Mouse (Mus musculus) intestine, postnatal 0 days (tissue): Measurements from ENCODE around the gene Fosl1. TPM values are rescaled to one million over a fixed set of nuclear protein-coding genes. Genes with fewer than 3 reads are reported as not detected.

ENCODE experiments used
- ATAC-seq: fragments of 200-750 bp; cut with Nextera tagmentation; 2 replicates; pipeline ENCODE4 v1.8.0; 2017; ENCODE audit warnings: mild to moderate bottlenecking, moderate TSS enrichment, moderate library complexity
- H3K27ac ChIP-seq: fragments of 300-500 bp; sonication (generic); 2 replicates; pipeline ENCODE4 v1.5.1; 2014; ENCODE audit warnings: mild to moderate bottlenecking, low read depth, low read length, moderate library complexity
- H3K27me3 ChIP-seq: fragments of 300-500 bp; sonication (generic); replicated peaks from 2 replicates; pipeline ENCODE4 v1.6.1; 2014; ENCODE audit warnings: low read length, mixed read lengths; ENCODE audit not compliant: control insufficient read depth, insufficient read depth
- H3K36me3 ChIP-seq: fragments of 300-500 bp; sonication (generic); 2 replicates; pipeline ENCODE4 v1.6.1; 2014; ENCODE audit warnings: mild to moderate bottlenecking, moderate library complexity; ENCODE audit not compliant: control insufficient read depth, insufficient read depth
- H3K4me1 ChIP-seq: fragments of 300-500 bp; sonication (generic); replicated peaks from 2 replicates; pipeline ENCODE4 v1.6.1; 2014; ENCODE audit warnings: antibody characterized with exemption, low read length, mixed read lengths; ENCODE audit not compliant: control insufficient read depth, insufficient read depth
- H3K4me2 ChIP-seq: fragments of 300-500 bp; sonication (generic); replicated peaks from 2 replicates; pipeline ENCODE4 v1.6.1; 2014; ENCODE audit warnings: low read depth, mild to moderate bottlenecking, moderate library complexity
- H3K4me3 ChIP-seq: fragments of 300-500 bp; sonication (generic); 2 replicates; pipeline ENCODE4 v1.5.1; 2014; ENCODE audit warnings: low read depth, low read length
- H3K9ac ChIP-seq: fragments of 300-500 bp; sonication (generic); 2 replicates; pipeline ENCODE4 v1.6.1; 2014; ENCODE audit warnings: mild to moderate bottlenecking, low read depth, low read length
- H3K9me3 ChIP-seq: fragments of 300-500 bp; sonication (generic); 2 replicates; pipeline ENCODE4 v1.6.1; 2016; ENCODE audit warnings: mixed run types; ENCODE audit not compliant: control insufficient read depth
- CTCF ChIP-seq: sonication (generic); IDR thresholded peaks from 2 replicates; pipeline ENCODE4 v1.5.1; 2016; ENCODE audit warnings: low read depth, mild to moderate bottlenecking, control low read depth, antibody characterized with exemption, moderate library complexity
- WGBS: fragments of 180-500 bp; shearing (Covaris S2); extraction: QIAGEN DNeasy Blood & Tissue Kit; methylation state at CpG from one replicate; pipeline ENCODE4 v1.1.7; 2014; 5-methylcytosine and 5-hydroxymethylcytosine counted together
- polyA plus RNA-seq: library from polyadenylated mRNA; unstranded; fragments of >200 nt; fragmentation: Nextera tagmentation; extraction: Ambion mirVana; gene quantifications from 2 replicates; pipeline ENCODE4 v1.2.1, GENCODE M21; 2015

The Fosl1 gene
- polyA plus RNA-seq, 1 experiment from 2014 or later = not detected

DNA sequence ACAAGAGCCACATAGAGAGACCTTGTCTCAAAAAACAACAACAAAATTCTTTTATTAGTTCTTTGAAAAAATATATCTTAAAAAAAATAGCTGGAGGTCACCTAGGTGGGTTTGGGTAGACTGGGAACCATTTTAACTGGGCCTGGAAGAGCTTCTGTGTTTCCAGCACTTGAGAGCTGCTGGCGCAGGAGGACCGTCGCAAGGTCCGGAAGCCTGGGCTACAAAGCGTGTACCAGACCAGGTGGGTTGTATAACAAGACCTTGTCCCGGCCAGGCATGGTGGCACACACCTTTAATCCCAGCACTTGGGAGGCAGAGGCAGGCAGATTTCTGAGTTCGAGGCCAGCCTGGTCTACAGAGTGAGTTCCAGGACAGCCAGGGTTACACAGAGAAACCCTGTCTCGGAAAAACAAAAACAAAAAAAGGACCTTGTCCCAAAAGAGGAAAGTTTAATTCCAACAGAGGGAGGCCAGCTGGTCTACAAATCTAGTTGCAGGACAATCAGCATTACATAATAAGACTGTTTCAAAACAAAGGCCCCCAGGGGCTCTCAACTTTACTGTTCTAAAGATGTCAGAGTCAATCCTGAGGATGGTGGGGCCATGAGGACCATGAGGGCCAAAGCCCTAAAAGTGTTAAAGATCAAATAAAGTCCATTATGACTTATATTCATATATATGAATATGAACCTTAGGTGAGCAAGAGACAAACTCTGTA lies 28.4 kb upstream of the Fosl1 start:
- Histone ChIP-seq H3K9ac (no peak overlapping the region), H3K27ac (no peak overlapping the region), H3K36me3 (peaks cover 41% of the 10 kb centered on the region), H3K4me2 (no peak overlapping the region), H3K27me3 (no peaks in the 10 kb centered on the region), H3K4me3 (no peak overlapping the region), H3K4me1 (no peaks in the 10 kb centered on the region), H3K9me3 (no peaks in the 10 kb centered on the region)
- no peak for ATAC-seq
- TF ChIP-seq CTCF = no peak
- 95% methylated on average over 8 of the region's 8 CpGs for WGBS

DNA sequence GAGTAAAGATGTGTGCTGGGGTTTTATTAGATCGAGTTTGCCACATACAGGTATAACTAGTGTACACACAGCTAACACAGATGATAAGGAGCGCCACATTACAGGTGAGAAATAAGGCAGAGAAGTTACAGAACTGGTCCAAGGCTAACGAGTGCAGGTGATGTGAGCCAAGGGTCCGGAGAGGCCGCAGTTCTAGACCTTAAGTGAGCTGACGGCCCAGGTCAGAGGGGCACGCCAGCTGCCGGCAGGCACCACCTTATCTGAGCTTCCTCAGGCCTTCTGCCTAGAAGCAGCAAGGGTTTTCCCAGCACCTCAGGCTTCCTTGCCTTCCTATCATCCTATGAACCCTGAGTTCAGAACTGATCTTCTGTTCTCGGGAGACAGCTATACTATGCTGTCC lies 27.7 kb upstream of the Fosl1 start:
- Histone ChIP-seq H3K4me3 (no peak overlapping the region), H3K36me3 (peaks cover 41% of the 10 kb centered on the region), H3K4me2 (no peak overlapping the region), H3K4me1 (no peaks in the 10 kb centered on the region), H3K27ac (no peak overlapping the region), H3K9ac (no peak overlapping the region), H3K9me3 (no peaks in the 10 kb centered on the region), H3K27me3 (no peaks in the 10 kb centered on the region)
- ATAC-seq = no peak
- no peak for TF ChIP-seq CTCF
- WGBS = 89% methylated on average over 9 of the region's 9 CpGs

DNA sequence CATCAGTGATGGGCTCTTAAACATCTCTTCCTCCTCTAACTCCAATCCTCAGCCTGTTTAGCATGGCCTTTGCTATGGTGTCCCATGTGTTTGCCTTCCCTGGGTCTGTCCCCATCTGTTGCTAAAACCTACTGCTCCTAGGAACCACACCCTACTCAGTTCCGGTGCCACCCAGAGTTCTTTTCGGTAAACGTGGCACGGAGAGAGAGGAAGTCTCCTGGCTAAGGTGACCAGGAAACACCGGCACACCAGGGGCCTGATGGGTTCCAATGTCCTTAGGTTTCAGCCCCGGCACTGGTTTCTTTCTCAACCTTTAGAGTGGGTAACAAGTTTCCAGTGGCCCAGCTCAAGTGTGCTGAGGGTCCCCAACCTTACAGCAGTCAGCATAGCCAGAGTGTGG lies 26.8 kb upstream of the Fosl1 start:
- H3K27me3 ChIP-seq = no peaks in the 10 kb centered on the region
- TF ChIP-seq CTCF = no peak
- no peak overlapping the region for H3K27ac ChIP-seq
- H3K4me1 ChIP-seq = no peaks in the 10 kb centered on the region
- H3K9ac ChIP-seq = no peak overlapping the region
- no peak overlapping the region for H3K4me2 ChIP-seq
- no peak for ATAC-seq
- no peak overlapping the region for H3K4me3 ChIP-seq
- WGBS = 89% methylated on average over 6 of the region's 6 CpGs
- peaks cover 41% of the 10 kb centered on the region for H3K36me3 ChIP-seq
- H3K9me3 ChIP-seq = no peaks in the 10 kb centered on the region

DNA sequence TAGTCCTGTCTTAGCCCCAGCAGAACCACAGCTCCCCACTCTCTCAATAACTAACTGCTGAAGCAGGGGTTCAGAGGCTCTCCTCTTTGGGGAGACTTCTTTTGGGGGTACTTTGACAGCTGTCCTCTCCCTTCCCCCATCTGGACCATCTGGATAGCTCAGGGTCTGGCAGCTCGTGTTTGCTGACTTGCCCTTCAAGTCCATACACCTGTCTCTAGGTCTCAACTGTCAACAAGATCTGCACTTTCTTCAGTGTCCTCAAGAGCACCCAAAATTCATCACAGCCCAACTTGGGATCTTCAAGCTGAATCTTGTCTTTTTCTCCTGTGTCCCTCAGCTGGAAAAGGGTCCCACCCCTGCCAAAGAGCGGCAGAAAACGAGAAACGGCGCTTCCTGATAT lies 25.6 kb upstream of the Fosl1 start:
- peaks cover 50% of the 10 kb centered on the region for H3K36me3 ChIP-seq
- H3K27ac ChIP-seq = no peak overlapping the region
- ATAC-seq = no peak
- peaks cover 6% of the 10 kb centered on the region; the same call in 1 of the 2 replicates for H3K4me1 ChIP-seq
- H3K9me3 ChIP-seq = no peaks in the 10 kb centered on the region
- no peak overlapping the region for H3K4me3 ChIP-seq
- WGBS = 86% methylated on average over 5 of the region's 5 CpGs
- no peak overlapping the region for H3K4me2 ChIP-seq
- no peaks in the 10 kb centered on the region for H3K27me3 ChIP-seq
- no peak overlapping the region for H3K9ac ChIP-seq
- TF ChIP-seq CTCF = no peak

DNA sequence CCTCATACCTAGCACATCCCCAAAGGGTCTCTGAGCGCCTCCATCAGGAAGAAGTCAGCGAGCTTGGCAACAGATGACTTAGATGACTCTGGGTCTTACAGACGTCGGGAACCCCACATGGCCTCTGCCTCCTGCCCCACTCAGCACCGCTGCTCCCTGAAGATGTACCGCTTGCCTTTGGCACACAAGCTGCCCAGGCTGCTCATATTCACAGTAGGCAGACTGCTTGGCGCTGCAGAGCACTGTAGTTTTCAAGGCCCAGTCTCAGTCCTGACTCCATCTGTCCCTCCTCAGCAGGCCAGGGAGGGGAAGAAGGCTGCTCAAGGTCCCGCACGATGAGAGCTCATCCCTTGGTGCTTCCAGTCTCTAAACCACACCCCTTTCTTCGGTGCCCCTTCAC lies 25.1 kb upstream of the Fosl1 start:
- ATAC-seq = no peak
- no peak overlapping the region for H3K4me2 ChIP-seq
- no peaks in the 10 kb centered on the region for H3K27me3 ChIP-seq
- WGBS = 86% methylated on average over 10 of the region's 10 CpGs
- no peak overlapping the region for H3K4me3 ChIP-seq
- no peak for TF ChIP-seq CTCF
- no peak overlapping the region for H3K9ac ChIP-seq
- H3K36me3 ChIP-seq = peaks cover 51% of the 10 kb centered on the region
- H3K27ac ChIP-seq = no peak overlapping the region
- H3K9me3 ChIP-seq = no peaks in the 10 kb centered on the region
- H3K4me1 ChIP-seq = peaks cover 6% of the 10 kb centered on the region; the same call in 1 of the 2 replicates

DNA sequence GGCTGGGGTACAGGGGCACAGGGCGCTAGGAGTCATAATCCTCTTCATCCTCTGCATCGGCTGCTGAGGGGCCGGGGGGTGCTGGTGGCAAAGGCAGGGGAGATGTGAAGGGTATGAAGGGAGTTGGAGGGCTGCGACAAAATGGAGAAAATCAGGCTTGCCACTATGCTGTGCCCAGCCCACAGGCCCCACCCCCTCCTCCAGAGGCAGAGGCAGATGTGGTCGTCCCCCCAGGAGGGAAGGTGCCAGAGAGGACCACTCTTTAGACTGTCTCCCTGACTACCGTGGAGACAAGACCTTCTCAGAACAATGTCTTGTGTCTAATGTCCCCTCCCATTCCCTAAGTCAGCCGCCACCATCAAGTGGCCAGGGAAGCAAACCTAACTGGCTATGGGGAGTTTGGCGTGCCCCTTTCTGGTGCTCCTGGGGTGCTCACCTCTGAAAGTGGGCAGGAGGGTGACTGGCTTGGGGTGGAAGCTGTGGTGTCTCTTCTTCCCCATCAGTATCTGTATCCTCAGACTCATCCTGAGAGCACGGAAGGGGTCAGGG lies 24.4 kb upstream of the Fosl1 start:
- H3K4me1 ChIP-seq = peaks cover 6% of the 10 kb centered on the region; the same call in 1 of the 2 replicates
- no peak overlapping the region for H3K9ac ChIP-seq
- ATAC-seq = no peak
- 87% methylated on average over 9 of the region's 9 CpGs for WGBS
- no peak overlapping the region for H3K27ac ChIP-seq
- no peak for TF ChIP-seq CTCF
- no peaks in the 10 kb centered on the region for H3K27me3 ChIP-seq
- no peaks in the 10 kb centered on the region for H3K9me3 ChIP-seq
- H3K4me3 ChIP-seq = no peak overlapping the region
- peak overlapping the region; percentile 81; the same call in 1 of the 2 replicates for H3K4me2 ChIP-seq
- H3K36me3 ChIP-seq = peaks cover 46% of the 10 kb centered on the region
